ENCODE assay signal across 10 mouse cellular contexts in genomic region chr6:112266631-112267030, GRCm38 (mm10). TPM values are rescaled to one million over a fixed set of nuclear protein-coding genes. Genes with fewer than 3 reads are reported as not detected.
A peak's percentile ranks its signal among the peaks of the same experiment; 100 is the strongest.
DNase-seq lines count a peak whose midpoint lies in the region; ATAC-seq and TF ChIP-seq lines count a peak whose summit lies in the region.
"Had no signal": no experiment of that assay in that cellular context is flagged by ENCODE, and none has a peak within 500 bp of the region (broad histone marks: within the 10 kb centered on the region; RNA-seq: fewer than 3 reads in every experiment).

No protein-coding gene starts in this region.

- no peak for TF ChIP-seq CTCF in lung, postnatal 0 days (IDR thresholded peaks at IDR 0.05)
- TF ChIP-seq CTCF in kidney, adult 2 months (conservative IDR thresholded peaks at IDR 0.05; ENCODE audit: insufficient read depth, insufficient read length, low read depth, low read length), result no peak

- WGBS in hindbrain, embryonic 13.5 days, result 38% methylated on average over 1 of the region's 1 CpGs
- WGBS in hindbrain, embryonic 10.5 days, result 47% methylated on average over 1 of the region's 1 CpGs
- WGBS in lung, postnatal 0 days, result 39% methylated on average over 1 of the region's 1 CpGs
- 33% methylated on average over 1 of the region's 1 CpGs for WGBS in kidney, adult 2 months

- TF ChIP-seq POLR2A in kidney, adult 2 months (IDR thresholded peaks at IDR 0.05; ENCODE audit: low read depth, low read length), result no peak

- no peaks in the 10 kb centered on the region for H3K27me3 ChIP-seq in hindbrain, embryonic 13.5 days
- no peaks in the 10 kb centered on the region for H3K27me3 ChIP-seq in hindbrain, embryonic 10.5 days (ENCODE audit: insufficient read depth, poor library complexity, severe bottlenecking)
- no peaks in the 10 kb centered on the region for H3K27me3 ChIP-seq in lung, postnatal 0 days (replicated peaks; ENCODE audit: insufficient read depth, low read length)
- no peaks in the 10 kb centered on the region for H3K27me3 ChIP-seq in kidney, adult 2 months (replicated peaks; ENCODE audit: control insufficient read depth, insufficient read depth, low read length)

- H3K9ac ChIP-seq in hindbrain, embryonic 13.5 days, result no peak overlapping the region
- no peak overlapping the region for H3K9ac ChIP-seq in lung, postnatal 0 days (replicated peaks; ENCODE audit: low read depth)

- no peak; the same call in 1 of the 2 replicates for ATAC-seq in hindbrain, embryonic 13.5 days (ENCODE audit: low FRiP score)
- ATAC-seq in lung, postnatal 0 days, result no peak

- peak overlapping the region; percentile 48 for H3K27ac ChIP-seq in hindbrain, embryonic 13.5 days
- no peak overlapping the region for H3K27ac ChIP-seq in hindbrain, embryonic 10.5 days
- H3K27ac ChIP-seq in lung, postnatal 0 days (ENCODE audit: low read length), result no peak overlapping the region
- H3K27ac ChIP-seq in kidney, adult 2 months (ENCODE audit: insufficient read depth, low read depth, low read length), result no peak overlapping the region

- DNase-seq in hindbrain, embryonic 10.5 days (ENCODE audit: low spot score), result no peak
- peak; percentile 26 for DNase-seq in adipocyte (ENCODE audit: low spot score)
- DNase-seq in frontal cortex, postnatal 36 days (ENCODE audit: low spot score in 2 of 2), result peak; percentile 39 to 68
- DNase-seq in lung, postnatal 0 days (ENCODE audit: low spot score), result peak; percentile 34
- DNase-seq in urinary bladder, adult 18-20 months (ENCODE audit: low spot score in 2 of 2), result no peak
- DNase-seq in adrenal gland, postnatal 25 days, result no peak
- DNase-seq in kidney, adult 2 months, result no peak
- DNase-seq: cerebellum, adult 11 months had no signal

- H3K4me2 ChIP-seq in hindbrain, embryonic 13.5 days, result no peak overlapping the region
- no peak overlapping the region for H3K4me2 ChIP-seq in lung, postnatal 0 days (replicated peaks; ENCODE audit: low read depth, low read length)

- H3K36me3 ChIP-seq in hindbrain, embryonic 13.5 days, result no peaks in the 10 kb centered on the region
- H3K36me3 ChIP-seq in hindbrain, embryonic 10.5 days, result no peaks in the 10 kb centered on the region
- no peaks in the 10 kb centered on the region for H3K36me3 ChIP-seq in lung, postnatal 0 days (ENCODE audit: insufficient read depth, low read length)
- H3K36me3 ChIP-seq in kidney, adult 2 months (ENCODE audit: control insufficient read depth, insufficient read depth, low read length), result no peaks in the 10 kb centered on the region
- H3K36me3 ChIP-seq: G1E had no signal

- H3K4me3 ChIP-seq in hindbrain, embryonic 13.5 days, result no peak overlapping the region
- H3K4me3 ChIP-seq in hindbrain, embryonic 10.5 days, result no peak overlapping the region
- no peak overlapping the region for H3K4me3 ChIP-seq in lung, postnatal 0 days (ENCODE audit: low read depth, low read length)
- H3K4me3 ChIP-seq in kidney, adult 2 months (ENCODE audit: insufficient read depth, low read depth, low read length), result no peak overlapping the region

- H3K4me1 ChIP-seq in hindbrain, embryonic 13.5 days (replicated peaks), result peaks cover 9% of the 10 kb centered on the region; the same call in 1 of the 2 replicates
- H3K4me1 ChIP-seq in hindbrain, embryonic 10.5 days (replicated peaks), result no peaks in the 10 kb centered on the region
- H3K4me1 ChIP-seq in lung, postnatal 0 days (ENCODE audit: insufficient read depth, low read depth, low read length), result no peaks in the 10 kb centered on the region
- H3K4me1 ChIP-seq in kidney, adult 2 months (ENCODE audit: control insufficient read depth, insufficient read depth, low read length), result no peaks in the 10 kb centered on the region

- no peak for TF ChIP-seq EP300 in lung, postnatal 0 days (IDR thresholded peaks at IDR 0.05)

- no peaks in the 10 kb centered on the region for H3K9me3 ChIP-seq in hindbrain, embryonic 13.5 days
- H3K9me3 ChIP-seq in hindbrain, embryonic 10.5 days, result no peaks in the 10 kb centered on the region
- H3K9me3 ChIP-seq in lung, postnatal 0 days (ENCODE audit: low read length), result no peaks in the 10 kb centered on the region

RNA-seq across cellular contexts. Expression of gene Lmcd1, which starts 6.9 kb away (rescaled TPM):
- 10.1 and 12.1 TPM in 2 replicates for polyA plus RNA-seq in hindbrain, embryonic 13.5 days (2015; fragmentation: Nextera tagmentation; extraction: Ambion mirVana)
- 1.7 and 2.8 TPM in 2 replicates for polyA plus RNA-seq in hindbrain, embryonic 10.5 days (2016; fragmentation: Nextera tagmentation; extraction: Ambion mirVana)
- 64.9 and 69.3 TPM in 2 replicates for polyA plus RNA-seq in lung, postnatal 0 days (2015; fragmentation: Nextera tagmentation; extraction: Ambion mirVana)
- 4.6 and 5.6 TPM in 2 replicates for total RNA-seq in adrenal gland, postnatal 25 days (2021)
- polyA plus RNA-seq in kidney, adult 2 months (2012; rRNA removed), result 10.9 and 14.0 TPM in 2 replicates
- polyA plus RNA-seq: G1E had no signal

Comparison
In these comparisons a context has a peak if more than half of its experiments do, and no peak if none do; other contexts are left out.
1. DNase-seq: peak in adipocyte (single experiment), frontal cortex, postnatal 36 days (2 of 2) and lung, postnatal 0 days (single experiment); none in hindbrain, embryonic 10.5 days (single experiment), urinary bladder, adult 18-20 months (0 of 2), adrenal gland, postnatal 25 days (single experiment) and kidney, adult 2 months (single experiment).